Mouse (Mus musculus): ENCODE results near the gene Mpzl1.

Mpzl1 gene

GRCm38 (mm10) chr1:165605774-165606173, 28.6 kb downstream of the Mpzl1 start:
- Histone ChIP-seq H3K4me3 (replicated peaks; ENCODE audit: low read length) (no peak overlapping the region), H3K36me3 (ENCODE audit: insufficient read depth, low read length) (peaks cover 72% of the 10 kb centered on the region), H3K27me3 (ENCODE audit: insufficient read depth, low read length) (no peaks in the 10 kb centered on the region), H3K9me3 (ENCODE audit: low read length) (no peaks in the 10 kb centered on the region), H3K4me1 (replicated peaks; ENCODE audit: low read depth, low read length) (peaks cover 33% of the 10 kb centered on the region)
- TF ChIP-seq NANOG (IDR thresholded peaks at IDR 0.05; ENCODE audit: borderline replicate concordance, low read length) (no peak), CTCF (conservative IDR thresholded peaks at IDR 0.05; ENCODE audit: low read length) (no peak), POU5F1 (IDR thresholded peaks at IDR 0.05; ENCODE audit: borderline replicate concordance, low read length) (no peak)

- TF ChIP-seq NANOG (IDR thresholded peaks at IDR 0.05; ENCODE audit: borderline replicate concordance, low read length) (no peak), CTCF (conservative IDR thresholded peaks at IDR 0.05; ENCODE audit: low read length) (no peak), POU5F1 (IDR thresholded peaks at IDR 0.05; ENCODE audit: borderline replicate concordance, low read length) (no peak)
- no peaks in the 10 kb centered on the region for H3K27me3 ChIP-seq (ENCODE audit: insufficient read depth, low read length)
- peaks cover 27% of the 10 kb centered on the region for H3K4me1 ChIP-seq (replicated peaks; ENCODE audit: low read depth, low read length)
- H3K4me3 ChIP-seq (replicated peaks; ENCODE audit: low read length): no peak overlapping the region
- H3K9me3 ChIP-seq (ENCODE audit: low read length): no peaks in the 10 kb centered on the region
- H3K36me3 ChIP-seq (ENCODE audit: insufficient read depth, low read length): peaks cover 72% of the 10 kb centered on the region
These were observed 29.2 kb downstream of the Mpzl1 start for GRCm38 (mm10) chr1:165605108-165605507.

GRCm38 (mm10) chr1:165604203-165604602, 30.1 kb downstream of the Mpzl1 start:
- TF ChIP-seq POU5F1 (IDR thresholded peaks at IDR 0.05; ENCODE audit: borderline replicate concordance, low read length) (no peak), NANOG (IDR thresholded peaks at IDR 0.05; ENCODE audit: borderline replicate concordance, low read length) (no peak), CTCF (conservative IDR thresholded peaks at IDR 0.05; ENCODE audit: low read length) (no peak)
- Histone ChIP-seq H3K4me1 (replicated peaks; ENCODE audit: low read depth, low read length) (peaks cover 18% of the 10 kb centered on the region), H3K4me3 (replicated peaks; ENCODE audit: low read length) (no peak overlapping the region), H3K9me3 (ENCODE audit: low read length) (no peaks in the 10 kb centered on the region), H3K36me3 (ENCODE audit: insufficient read depth, low read length) (peaks cover 75% of the 10 kb centered on the region), H3K27me3 (ENCODE audit: insufficient read depth, low read length) (no peaks in the 10 kb centered on the region)

- no peak overlapping the region for H3K4me3 ChIP-seq (replicated peaks; ENCODE audit: low read length)
- peaks cover 13% of the 10 kb centered on the region for H3K4me1 ChIP-seq (replicated peaks; ENCODE audit: low read depth, low read length)
- H3K27me3 ChIP-seq (ENCODE audit: insufficient read depth, low read length): no peaks in the 10 kb centered on the region
- no peaks in the 10 kb centered on the region for H3K9me3 ChIP-seq (ENCODE audit: low read length)
- no peak for TF ChIP-seq NANOG (IDR thresholded peaks at IDR 0.05; ENCODE audit: borderline replicate concordance, low read length)
- no peak for TF ChIP-seq POU5F1 (IDR thresholded peaks at IDR 0.05; ENCODE audit: borderline replicate concordance, low read length)
- no peak for TF ChIP-seq CTCF (conservative IDR thresholded peaks at IDR 0.05; ENCODE audit: low read length)
- H3K36me3 ChIP-seq (ENCODE audit: insufficient read depth, low read length): peaks cover 81% of the 10 kb centered on the region
These were observed 31.1 kb downstream of the Mpzl1 start for GRCm38 (mm10) chr1:165603218-165603617.

GRCm38 (mm10) chr1:165601775-165602280, 32.5 kb downstream of the Mpzl1 start:
- no peak for TF ChIP-seq CTCF (conservative IDR thresholded peaks at IDR 0.05; ENCODE audit: low read length)
- no peak for TF ChIP-seq POU5F1 (IDR thresholded peaks at IDR 0.05; ENCODE audit: borderline replicate concordance, low read length)
- TF ChIP-seq NANOG (IDR thresholded peaks at IDR 0.05; ENCODE audit: borderline replicate concordance, low read length): no peak

GRCm38 (mm10) chr1:165594699-165595421, 39.5 kb downstream of the Mpzl1 start:
- peaks cover 75% of the 10 kb centered on the region for H3K36me3 ChIP-seq (ENCODE audit: insufficient read depth, low read length)
- TF ChIP-seq POU5F1 (IDR thresholded peaks at IDR 0.05; ENCODE audit: borderline replicate concordance, low read length) (no peak), NANOG (IDR thresholded peaks at IDR 0.05; ENCODE audit: borderline replicate concordance, low read length) (no peak), CTCF (conservative IDR thresholded peaks at IDR 0.05; ENCODE audit: low read length) (no peak)
- no peak overlapping the region for H3K4me3 ChIP-seq (replicated peaks; ENCODE audit: low read length)
- H3K4me1 ChIP-seq (replicated peaks; ENCODE audit: low read depth, low read length): peaks cover 4% of the 10 kb centered on the region; the same call in 1 of the 2 replicates
- H3K27me3 ChIP-seq (ENCODE audit: insufficient read depth, low read length): no peaks in the 10 kb centered on the region
- no peaks in the 10 kb centered on the region for H3K9me3 ChIP-seq (ENCODE audit: low read length)

More at GRCm38 (mm10) chr1:165601775-165602280, 32.5 kb downstream of the Mpzl1 start:
- no peaks in the 10 kb centered on the region for H3K9me3 ChIP-seq (ENCODE audit: low read length)
- H3K4me1 ChIP-seq (replicated peaks; ENCODE audit: low read depth, low read length): peaks cover 10% of the 10 kb centered on the region
- no peaks in the 10 kb centered on the region for H3K27me3 ChIP-seq (ENCODE audit: insufficient read depth, low read length)
- H3K36me3 ChIP-seq (ENCODE audit: insufficient read depth, low read length): peaks cover 78% of the 10 kb centered on the region
- H3K4me3 ChIP-seq (replicated peaks; ENCODE audit: low read length): no peak overlapping the region

GRCm38 (mm10) chr1:165592295-165593082, 41.8 kb downstream of the Mpzl1 start:
- H3K4me3 ChIP-seq (replicated peaks; ENCODE audit: low read length): no peak overlapping the region
- H3K36me3 ChIP-seq (ENCODE audit: insufficient read depth, low read length): peaks cover 55% of the 10 kb centered on the region
- H3K9me3 ChIP-seq (ENCODE audit: low read length): no peaks in the 10 kb centered on the region
- peaks cover 9% of the 10 kb centered on the region for H3K4me1 ChIP-seq (replicated peaks; ENCODE audit: low read depth, low read length)
- H3K27me3 ChIP-seq (ENCODE audit: insufficient read depth, low read length): no peaks in the 10 kb centered on the region
- TF ChIP-seq POU5F1 (IDR thresholded peaks at IDR 0.05; ENCODE audit: borderline replicate concordance, low read length) (no peak), NANOG (IDR thresholded peaks at IDR 0.05; ENCODE audit: borderline replicate concordance, low read length) (no peak), CTCF (conservative IDR thresholded peaks at IDR 0.05; ENCODE audit: low read length) (no peak)

GRCm38 (mm10) chr1:165590760-165591159, 43.6 kb downstream of the Mpzl1 start:
- Histone ChIP-seq H3K27me3 (ENCODE audit: insufficient read depth, low read length) (no peaks in the 10 kb centered on the region), H3K4me1 (replicated peaks; ENCODE audit: low read depth, low read length) (peaks cover 15% of the 10 kb centered on the region)

More at GRCm38 (mm10) chr1:165590760-165591159, 43.6 kb downstream of the Mpzl1 start:
- no peak for TF ChIP-seq POU5F1 (IDR thresholded peaks at IDR 0.05; ENCODE audit: borderline replicate concordance, low read length)
- no peak for TF ChIP-seq CTCF (conservative IDR thresholded peaks at IDR 0.05; ENCODE audit: low read length)
- TF ChIP-seq NANOG (IDR thresholded peaks at IDR 0.05; ENCODE audit: borderline replicate concordance, low read length): no peak
- Histone ChIP-seq H3K9me3 (ENCODE audit: low read length) (no peaks in the 10 kb centered on the region), H3K4me3 (replicated peaks; ENCODE audit: low read length) (no peak overlapping the region), H3K36me3 (ENCODE audit: insufficient read depth, low read length) (peaks cover 45% of the 10 kb centered on the region)
